Mouse (Mus musculus) heart, embryonic 10.5 days (tissue): ENCODE results near the gene Sept11. TPM values are rescaled to one million over a fixed set of nuclear protein-coding genes. Genes with fewer than 3 reads are reported as not detected.

Experiments used
- DNase-seq: peaks from one replicate; pipeline ENCODE4 v3.0.0-alpha.2; 2017; ENCODE audit warnings: low spot score
- H3K27ac ChIP-seq: fragments of 300-500 bp; sonication (generic); 2 replicates; pipeline ENCODE4 v1.5.1; 2016; ENCODE audit warnings: mild to moderate bottlenecking
- H3K27me3 ChIP-seq: fragments of 300-500 bp; sonication (generic); 2 replicates; pipeline ENCODE4 v1.6.1; 2016; ENCODE audit warnings: mild to moderate bottlenecking; ENCODE audit not compliant: poor library complexity, insufficient read depth, severe bottlenecking
- H3K36me3 ChIP-seq: fragments of 300-500 bp; sonication (generic); 2 replicates; pipeline ENCODE4 v1.6.1; 2016; ENCODE audit warnings: mild to moderate bottlenecking, moderate library complexity
- H3K4me1 ChIP-seq: fragments of 300-500 bp; sonication (generic); 2 replicates; pipeline ENCODE4 v1.6.1; 2016; ENCODE audit warnings: mild to moderate bottlenecking
- H3K4me3 ChIP-seq: fragments of 300-500 bp; sonication (generic); 2 replicates; pipeline ENCODE4 v1.5.1; 2016; ENCODE audit warnings: mild to moderate bottlenecking, moderate library complexity
- H3K9me3 ChIP-seq: fragments of 300-500 bp; sonication (generic); 2 replicates; pipeline ENCODE4 v1.6.1; 2016; ENCODE audit warnings: mild to moderate bottlenecking, moderate library complexity
- WGBS: fragments of 180-500 bp; shearing (Covaris S2); methylation state at CpG from one replicate; pipeline ENCODE4 v1.1.7; 2016; 5-methylcytosine and 5-hydroxymethylcytosine counted together
- polyA plus RNA-seq: library from polyadenylated mRNA; unstranded; fragments of >200 nt; fragmentation: Nextera tagmentation; extraction: Ambion mirVana; gene quantifications from 2 replicates; pipeline ENCODE4 v1.2.1, GENCODE M21; 2016

Gene Sept11
- polyA plus RNA-seq, 1 experiment from 2014 or later, result 153 TPM

- WGBS, result 76% methylated on average over 1 of the region's 1 CpGs
- peak overlapping the region; percentile 98; the same call in 1 of the 2 replicates for H3K27ac ChIP-seq
- H3K36me3 ChIP-seq, result no peaks in the 10 kb centered on the region
Measured at GRCm38 (mm10) chr5:93207555-93207954, 114.3 kb downstream of the Sept11 start.

GRCm38 (mm10) chr5:93218375-93218774 lies 125.1 kb downstream of the Sept11 start:
- Histone ChIP-seq H3K4me1 (no peaks in the 10 kb centered on the region), H3K9me3 (no peaks in the 10 kb centered on the region), H3K27ac (no peak overlapping the region), H3K27me3 (no peaks in the 10 kb centered on the region), H3K36me3 (no peaks in the 10 kb centered on the region), H3K4me3 (no peak overlapping the region)
- DNase-seq, result no peak
- 87% methylated on average over 3 of the region's 3 CpGs for WGBS

More at GRCm38 (mm10) chr5:93207555-93207954, 114.3 kb downstream of the Sept11 start:
- no peaks in the 10 kb centered on the region for H3K27me3 ChIP-seq
- peaks cover 10% of the 10 kb centered on the region; the same call in 1 of the 2 replicates for H3K4me1 ChIP-seq
- no peaks in the 10 kb centered on the region for H3K9me3 ChIP-seq
- H3K4me3 ChIP-seq, result no peak overlapping the region; the same call in 1 of the 2 replicates
- DNase-seq, result no peak

GRCm38 (mm10) chr5:93221661-93222060 lies 128.4 kb downstream of the Sept11 start:
- WGBS, result 71% methylated on average over 3 of the region's 3 CpGs
- no peaks in the 10 kb centered on the region for H3K36me3 ChIP-seq
- no peaks in the 10 kb centered on the region for H3K4me1 ChIP-seq
- H3K9me3 ChIP-seq, result no peaks in the 10 kb centered on the region
- no peaks in the 10 kb centered on the region for H3K27me3 ChIP-seq
- DNase-seq, result no peak
- H3K27ac ChIP-seq, result no peak overlapping the region
- no peak overlapping the region for H3K4me3 ChIP-seq

GRCm38 (mm10) chr5:93224549-93224948 lies 131.3 kb downstream of the Sept11 start:
- H3K36me3 ChIP-seq, result no peaks in the 10 kb centered on the region
- no peak overlapping the region for H3K27ac ChIP-seq
- no peak overlapping the region for H3K4me3 ChIP-seq
- no peak for DNase-seq
- H3K27me3 ChIP-seq, result no peaks in the 10 kb centered on the region
- WGBS, result 62% methylated on average over 2 of the region's 2 CpGs
- no peaks in the 10 kb centered on the region for H3K4me1 ChIP-seq
- no peaks in the 10 kb centered on the region for H3K9me3 ChIP-seq

Other genes with a start within 250 kb of the Sept11 start
- 0.73 and 1.2 TPM in 2 replicates for gene Sowahb, start 48.4 kb upstream of the Sept11 start, polyA plus RNA-seq
- gene Ccni, start 113.1 kb downstream of the Sept11 start, polyA plus RNA-seq, result 81.4 and 81.6 TPM in 2 replicates
- 0.95 and 1.7 TPM in 2 replicates for gene 2010109A12Rik, start 113.1 kb downstream of the Sept11 start, polyA plus RNA-seq
- 30.2 and 38.3 TPM in 2 replicates for gene Ccng2, start 173.8 kb downstream of the Sept11 start, polyA plus RNA-seq